Mouse (Mus musculus) cortical plate, adult 2 months (tissue): ENCODE measurements around the gene Sobp.

Experiments
- CTCF ChIP-seq: fragments of 200-500 bp; IDR thresholded peaks from 2 replicates; pipeline ENCODE4 v1.5.1; 2011; ENCODE audit warnings: mild to moderate bottlenecking, control low read depth, low read length; ENCODE audit not compliant: insufficient read depth; ENCODE audit errors: extremely low read depth
- POLR2A ChIP-seq: fragments of 200-500 bp; IDR thresholded peaks from 2 replicates; pipeline ENCODE4 v1.6.1; 2011; ENCODE audit warnings: mild to moderate bottlenecking, low read length, control low read depth; ENCODE audit not compliant: insufficient read depth; ENCODE audit errors: extremely low read depth

DNA sequence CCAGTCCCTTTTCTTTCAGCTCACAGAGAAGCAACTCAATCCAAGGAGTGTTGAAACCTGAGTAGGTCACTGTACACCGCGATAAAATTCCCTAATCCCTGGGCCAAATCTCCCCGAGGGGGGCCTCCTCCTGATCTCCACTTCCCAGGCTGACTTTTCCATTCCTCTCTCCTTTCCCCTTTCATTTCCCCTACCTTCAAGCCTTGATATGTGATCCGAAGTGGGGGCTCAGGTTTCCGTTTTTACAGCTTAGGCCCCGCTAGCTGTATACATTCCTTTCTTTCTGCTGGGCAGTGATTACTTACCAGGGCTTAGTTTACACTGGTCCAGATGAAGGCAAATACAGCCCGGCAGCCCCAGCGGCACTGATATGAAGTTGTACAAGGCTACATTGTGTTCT is 3.2 kb downstream of the Sobp start:
- TF ChIP-seq CTCF (no peak), POLR2A (no peak)
